ENCODE assay signal across 8 mouse cellular contexts in the genomic region with DNA sequence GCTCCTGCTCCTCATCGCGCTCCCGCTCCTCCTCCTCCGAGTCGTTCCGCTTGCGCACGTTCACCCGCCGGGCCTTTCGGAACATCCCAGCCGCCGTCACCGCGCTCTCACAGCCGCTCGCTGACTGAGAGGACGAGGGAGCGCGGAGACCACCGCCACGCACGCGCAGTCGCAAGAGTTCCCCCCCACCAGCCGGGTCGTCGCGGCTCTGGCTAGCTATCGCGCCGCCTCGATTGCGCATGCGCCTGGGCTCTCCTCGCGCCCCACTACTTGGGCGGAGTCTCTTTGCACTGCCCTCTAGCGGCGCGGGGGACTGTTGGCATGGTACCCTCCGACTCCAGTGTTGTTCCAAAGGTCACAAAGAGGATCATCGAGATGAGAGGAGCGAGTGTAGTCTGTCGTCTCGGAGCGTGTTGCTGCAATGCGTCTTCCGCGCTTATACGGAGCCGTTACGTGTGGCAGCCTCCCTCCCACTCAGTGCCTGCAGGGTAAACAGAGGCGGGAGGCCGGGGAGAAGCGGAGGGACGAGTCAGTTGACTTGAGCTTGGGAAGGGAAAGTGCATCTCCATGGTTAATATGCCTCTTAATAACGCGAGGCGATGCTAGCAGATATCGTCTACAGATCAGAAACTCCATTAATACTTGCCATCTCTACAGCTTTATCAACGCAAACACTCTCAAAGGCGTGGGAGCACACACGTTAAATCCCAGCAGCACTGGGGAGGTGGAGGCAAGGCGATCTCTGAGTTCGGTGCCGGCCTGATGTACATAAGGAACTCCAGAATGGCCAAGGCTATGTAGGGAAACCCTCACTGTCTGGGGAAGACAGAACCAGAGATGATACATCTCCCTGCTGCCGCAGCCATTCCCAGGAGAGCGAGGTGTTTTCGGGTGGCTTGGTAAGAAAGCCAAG. TPM values are rescaled to one million over a fixed set of nuclear protein-coding genes. Genes with fewer than 3 reads are reported as not detected.
DNase-seq lines count a peak whose midpoint lies in the region; ATAC-seq lines count a peak whose summit lies in the region.

Gene Paxbp1, minus strand, starts transcription at position 274 of the 913 bp plus-strand sequence.

- ATAC-seq in inflammation-experienced regulatory T-cells, adult 6 months: peak; percentile 94
- ATAC-seq in megakaryocyte-erythroid progenitor cell, adult 5-6 weeks (replicated peaks; ENCODE audit: low FRiP score, low TSS enrichment, poor library complexity, severe bottlenecking): peak; percentile 90

- intact Hi-C loops in gastrocnemius, postnatal 14 days (cut with DNase I; ENCODE audit: low total_unique reads): no loop called here
- intact Hi-C loops in left cerebral cortex, postnatal 10 days (cut with DNase I): no loop called here

- peak; percentile 99 to 100 for DNase-seq in adrenal gland, adult (ENCODE audit: inconsistent age in 2 of 2, low spot score in 1 of 2)
- DNase-seq in embryo, embryonic 10.5 days (ENCODE audit: low spot score): peak; percentile 100
- peak; percentile 99 for DNase-seq in gastrocnemius, postnatal 14 days
- peak; percentile 98 for DNase-seq in left cerebral cortex, postnatal 10 days (ENCODE audit: extremely low spot score in 1 of 2, low spot score in 2 of 2)
- peak; percentile 98 for DNase-seq in right cerebral cortex, postnatal 25 days
- DNase-seq in urinary bladder, postnatal 4 days (ENCODE audit: low spot score in 2 of 2): peak; percentile 98 to 99

RNA-seq across cellular contexts. Expression of gene Paxbp1, which starts in this region (rescaled TPM):
- 10 to 100 TPM in 1 of 2 experiments, 1 to 10 TPM in 1; 9.5 to 10.1 TPM for total RNA-seq in gastrocnemius, postnatal 14 days (2021)
- polyA plus RNA-seq in inflammation-experienced regulatory T-cells, adult 6 months (2017; shearing (Covaris generic)): 100 to 1,000 TPM in 2 of 3 experiments, 10 to 100 TPM in 1; 70.7 to 130 (median 118) TPM
- total RNA-seq in left cerebral cortex, postnatal 10 days (2021): 10 to 100 TPM; 57.1 to 57.5 TPM
- 103 and 125 TPM in 2 replicates for total RNA-seq in megakaryocyte-erythroid progenitor cell, adult 5-6 weeks (2014; fragmentation: Nextera tagmentation)
- 85.8 and 94.4 TPM in 2 replicates for total RNA-seq in megakaryocyte-erythroid progenitor cell, adult 5-6 weeks (2017)

Comparison
In these comparisons a context has a peak if more than half of its experiments do, and no peak if none do; other contexts are left out.
1. Peak in every context shown above with its lines: DNase-seq and ATAC-seq.
2. RNA of gene Paxbp1 (total RNA-seq): 85.8 to 125 TPM in megakaryocyte-erythroid progenitor cell, adult 5-6 weeks and 57.1 to 57.5 TPM in left cerebral cortex, postnatal 10 days; 9.5 to 10.1 TPM in gastrocnemius, postnatal 14 days; every median in the first group is over 4 times any median in the second.